ENCODE assay signal across 9 mouse cellular contexts in the genomic region with DNA sequence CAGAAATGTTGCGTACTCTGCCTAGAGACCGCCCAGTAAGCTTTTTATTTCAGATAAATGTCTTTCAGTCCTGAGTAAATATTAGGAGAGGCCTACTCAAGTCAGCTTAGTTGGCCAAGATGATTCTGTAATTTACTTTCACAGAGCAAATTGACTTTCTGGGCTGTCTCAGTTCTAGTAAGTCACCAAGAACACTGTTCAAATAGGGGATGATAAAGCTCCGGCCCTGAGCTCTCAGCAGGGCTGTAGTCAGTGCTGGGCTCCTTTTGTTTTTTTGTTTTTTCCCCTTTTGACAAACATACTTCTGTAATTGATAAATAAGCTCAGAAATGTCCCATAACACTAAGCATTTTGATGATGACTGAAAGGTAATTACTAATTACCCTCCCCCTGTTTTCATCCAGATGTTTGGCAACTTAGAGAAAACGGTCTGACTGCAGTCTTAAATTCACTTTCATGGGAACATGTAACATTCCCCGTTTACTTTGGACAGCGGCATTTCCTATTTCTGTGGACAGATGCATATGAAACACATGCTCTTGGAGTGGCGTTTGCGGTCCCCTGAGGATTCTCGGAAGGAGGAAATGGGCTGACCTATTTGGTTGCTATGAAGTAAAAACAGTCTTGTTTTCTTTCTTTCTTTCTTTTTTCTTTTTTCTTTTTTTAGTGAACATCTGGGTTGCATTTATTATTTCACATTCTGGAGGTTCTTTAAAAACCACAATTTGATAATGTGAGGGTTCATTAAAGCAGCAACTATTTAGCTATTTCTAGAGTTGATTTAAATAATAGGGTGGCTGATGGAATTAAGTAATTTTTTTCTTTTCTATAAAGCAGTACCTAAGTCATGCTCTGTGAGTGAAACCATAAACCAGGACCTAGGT. TPM values are rescaled to one million over a fixed set of nuclear protein-coding genes. Genes with fewer than 3 reads are reported as not detected.
DNase-seq lines count a peak whose midpoint lies in the region; ATAC-seq lines count a peak whose summit lies in the region.
"Had no signal": no experiment of that assay in that cellular context is flagged by ENCODE, and none has a peak within 500 bp of the region (broad histone marks: within the 10 kb centered on the region; RNA-seq: fewer than 3 reads in every experiment).

No protein-coding gene starts in this region.

- H3K27me3 ChIP-seq in embryonic facial prominence, embryonic 13.5 days: no peaks in the 10 kb centered on the region
- H3K27me3 ChIP-seq in hindbrain, embryonic 13.5 days: no peaks in the 10 kb centered on the region
- H3K27me3 ChIP-seq in liver, embryonic 16.5 days (ENCODE audit: control insufficient read depth, insufficient read depth, low read depth, low read length): no peaks in the 10 kb centered on the region
- no peaks in the 10 kb centered on the region for H3K27me3 ChIP-seq in forebrain, embryonic 10.5 days (ENCODE audit: poor library complexity, severe bottlenecking)
- H3K27me3 ChIP-seq: neural tube, embryonic 12.5 days had no signal

- peak; percentile 75 for DNase-seq in MN1 (ENCODE audit: low spot score)
- DNase-seq in urinary bladder, postnatal 36 days (ENCODE audit: low spot score in 2 of 2): no peak
- DNase-seq in forebrain, embryonic 10.5 days (ENCODE audit: extremely low spot score, low spot score): no peak
- no peak for DNase-seq in urinary bladder, postnatal 4 days (ENCODE audit: low spot score in 2 of 2)
- DNase-seq in T-cell, adult 2 months (ENCODE audit: low spot score): no peak

- WGBS in embryonic facial prominence, embryonic 13.5 days: 27% methylated on average over 9 of the region's 9 CpGs
- 62% methylated on average over 9 of the region's 9 CpGs for WGBS in hindbrain, embryonic 13.5 days
- 24% methylated on average over 9 of the region's 9 CpGs for WGBS in liver, embryonic 16.5 days (ENCODE audit: insufficient replicate concordance)
- WGBS in forebrain, embryonic 10.5 days: 73% methylated on average over 9 of the region's 9 CpGs

- H3K4me2 ChIP-seq in embryonic facial prominence, embryonic 13.5 days: peak overlapping the region; percentile 49
- H3K4me2 ChIP-seq in hindbrain, embryonic 13.5 days: no peak overlapping the region
- H3K4me2 ChIP-seq in liver, embryonic 16.5 days (ENCODE audit: low read depth, low read length): peak overlapping the region; percentile 54
- H3K4me2 ChIP-seq: neural tube, embryonic 12.5 days had no signal

- no peaks in the 10 kb centered on the region for H3K9me3 ChIP-seq in embryonic facial prominence, embryonic 13.5 days
- no peaks in the 10 kb centered on the region for H3K9me3 ChIP-seq in hindbrain, embryonic 13.5 days
- H3K9me3 ChIP-seq in liver, embryonic 16.5 days (replicated peaks; ENCODE audit: control insufficient read depth, low read length): 0 out of 2 replicates have a peak, but pooled peaks cover 4% of the 10 kb centered on the region
- H3K9me3 ChIP-seq in forebrain, embryonic 10.5 days: peaks cover 5% of the 10 kb centered on the region; the same call in 1 of the 2 replicates
- H3K9me3 ChIP-seq: neural tube, embryonic 12.5 days had no signal

- H3K36me3 ChIP-seq in embryonic facial prominence, embryonic 13.5 days: no peaks in the 10 kb centered on the region; the same call in 1 of the 2 replicates
- H3K36me3 ChIP-seq in hindbrain, embryonic 13.5 days: no peaks in the 10 kb centered on the region
- H3K36me3 ChIP-seq in liver, embryonic 16.5 days (ENCODE audit: control insufficient read depth, insufficient read depth): no peaks in the 10 kb centered on the region; the same call in 1 of the 2 replicates
- H3K36me3 ChIP-seq in forebrain, embryonic 10.5 days (replicated peaks): 0 out of 2 replicates have a peak, but pooled peaks cover 3% of the 10 kb centered on the region
- H3K36me3 ChIP-seq: neural tube, embryonic 12.5 days had no signal

- H3K27ac ChIP-seq in embryonic facial prominence, embryonic 13.5 days: peak overlapping the region; percentile 87
- H3K27ac ChIP-seq in hindbrain, embryonic 13.5 days: peak overlapping the region; percentile 44; the same call in 1 of the 2 replicates
- peak overlapping the region; percentile 92 for H3K27ac ChIP-seq in liver, embryonic 16.5 days (ENCODE audit: low read length)
- no peak overlapping the region; the same call in 1 of the 2 replicates for H3K27ac ChIP-seq in forebrain, embryonic 10.5 days
- H3K27ac ChIP-seq: neural tube, embryonic 12.5 days had no signal

- peaks cover 60% of the 10 kb centered on the region for H3K4me1 ChIP-seq in embryonic facial prominence, embryonic 13.5 days
- peaks cover 34% of the 10 kb centered on the region for H3K4me1 ChIP-seq in hindbrain, embryonic 13.5 days (replicated peaks)
- H3K4me1 ChIP-seq in liver, embryonic 16.5 days (ENCODE audit: control insufficient read depth, low read depth, low read length): peaks cover 76% of the 10 kb centered on the region
- peaks cover 37% of the 10 kb centered on the region for H3K4me1 ChIP-seq in forebrain, embryonic 10.5 days

- no peak overlapping the region for H3K4me3 ChIP-seq in embryonic facial prominence, embryonic 13.5 days
- H3K4me3 ChIP-seq in hindbrain, embryonic 13.5 days: no peak overlapping the region
- H3K4me3 ChIP-seq in liver, embryonic 16.5 days (ENCODE audit: low read depth, low read length): peak overlapping the region; percentile 9; the same call in 1 of the 2 replicates
- no peak overlapping the region for H3K4me3 ChIP-seq in forebrain, embryonic 10.5 days
- H3K4me3 ChIP-seq: neural tube, embryonic 12.5 days had no signal

- ATAC-seq in embryonic facial prominence, embryonic 13.5 days (ENCODE audit: insufficient number of reproducible peaks, insufficient read depth, low FRiP score, low TSS enrichment, low read depth): no peak
- ATAC-seq in hindbrain, embryonic 13.5 days (ENCODE audit: low FRiP score): no peak
- no peak for ATAC-seq in liver, embryonic 16.5 days (ENCODE audit: low read depth)

- no peak overlapping the region for H3K9ac ChIP-seq in embryonic facial prominence, embryonic 13.5 days
- H3K9ac ChIP-seq in hindbrain, embryonic 13.5 days: no peak overlapping the region
- peak overlapping the region; percentile 54 for H3K9ac ChIP-seq in liver, embryonic 16.5 days (ENCODE audit: low read depth, low read length)
- H3K9ac ChIP-seq: neural tube, embryonic 12.5 days had no signal

RNA-seq across cellular contexts. Expression of gene Cyth3, which starts 10.7 kb away (rescaled TPM):
- 48.4 and 51.3 TPM in 2 replicates for polyA plus RNA-seq in embryonic facial prominence, embryonic 13.5 days (2015; fragmentation: Nextera tagmentation; extraction: Ambion mirVana)
- 34.2 and 37.9 TPM in 2 replicates for polyA plus RNA-seq in hindbrain, embryonic 13.5 days (2015; fragmentation: Nextera tagmentation; extraction: Ambion mirVana)
- 34.7 and 35.9 TPM in 2 replicates for polyA plus RNA-seq in liver, embryonic 16.5 days (2015; fragmentation: Nextera tagmentation; extraction: Ambion mirVana)
- 31.2 and 31.6 TPM in 2 replicates for polyA plus RNA-seq in forebrain, embryonic 10.5 days (2016; fragmentation: Nextera tagmentation; extraction: Ambion mirVana)
